Mouse (Mus musculus) WW6 (cell line): Measurements from ENCODE around the gene Gfra1.

ENCODE experiments used
- DNase-seq: peaks from one replicate; pipeline ENCODE4 v3.0.0-alpha.2; 2013; ENCODE audit warnings: low read depth, low spot score

Gfra1 gene

DNA sequence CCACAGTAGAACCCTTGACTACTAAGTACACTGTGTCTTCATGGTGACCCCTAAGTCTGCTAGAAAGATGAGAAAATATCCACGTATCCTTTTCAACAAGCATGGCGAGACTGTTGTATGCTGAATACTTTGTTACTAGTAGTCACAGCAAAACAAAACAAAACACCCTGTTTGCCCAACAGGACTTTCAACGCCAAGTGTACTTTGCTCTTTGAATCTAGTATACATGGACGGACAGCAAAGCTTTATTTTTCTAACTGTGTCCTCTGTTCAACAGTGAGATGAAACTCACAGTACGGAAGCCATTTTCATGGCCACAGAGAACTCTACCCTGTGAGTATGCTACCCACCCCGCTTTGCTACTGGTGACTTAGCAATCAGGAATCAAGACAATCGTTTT, 62.6 kb downstream of the Gfra1 start:
- no peak for DNase-seq

DNA sequence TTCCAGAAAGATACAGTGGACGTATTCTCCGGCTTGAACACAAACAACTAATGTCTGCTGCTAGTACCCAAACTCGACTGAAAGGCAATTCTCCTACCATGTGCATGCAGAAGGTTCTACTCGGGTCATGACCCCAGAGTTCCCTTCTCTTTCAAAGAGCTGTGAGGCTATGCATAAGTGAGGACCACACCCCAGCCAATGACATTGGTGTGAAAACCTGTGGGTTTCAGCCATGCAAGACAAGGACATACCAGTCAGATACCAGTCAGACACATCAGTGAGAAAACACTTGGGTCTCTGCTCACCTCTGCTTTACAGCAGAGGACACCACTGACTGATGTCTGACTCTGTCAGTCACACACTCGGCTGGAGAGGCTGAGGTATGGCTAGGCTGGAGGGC, 63.9 kb downstream of the Gfra1 start:
- DNase-seq = no peak

DNA sequence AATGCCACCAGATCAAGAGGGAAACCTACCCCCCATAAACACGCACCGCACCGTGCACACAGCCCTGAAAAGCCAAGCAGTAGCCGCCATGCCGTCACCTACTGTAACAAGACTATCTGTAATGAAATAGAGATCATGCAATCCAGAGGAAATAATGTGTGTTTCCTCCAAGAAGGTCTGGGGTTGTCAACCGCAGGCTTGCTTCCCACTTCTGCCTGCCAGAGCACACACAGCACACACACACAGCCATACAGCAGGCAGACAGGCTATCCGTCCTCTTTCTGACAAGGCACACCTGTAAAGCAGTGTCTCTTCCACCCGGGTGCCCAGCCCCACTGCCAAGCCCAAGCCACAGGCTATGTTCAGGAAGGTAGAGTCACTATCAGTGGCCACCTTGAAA, 66.2 kb downstream of the Gfra1 start:
- no peak for DNase-seq

DNA sequence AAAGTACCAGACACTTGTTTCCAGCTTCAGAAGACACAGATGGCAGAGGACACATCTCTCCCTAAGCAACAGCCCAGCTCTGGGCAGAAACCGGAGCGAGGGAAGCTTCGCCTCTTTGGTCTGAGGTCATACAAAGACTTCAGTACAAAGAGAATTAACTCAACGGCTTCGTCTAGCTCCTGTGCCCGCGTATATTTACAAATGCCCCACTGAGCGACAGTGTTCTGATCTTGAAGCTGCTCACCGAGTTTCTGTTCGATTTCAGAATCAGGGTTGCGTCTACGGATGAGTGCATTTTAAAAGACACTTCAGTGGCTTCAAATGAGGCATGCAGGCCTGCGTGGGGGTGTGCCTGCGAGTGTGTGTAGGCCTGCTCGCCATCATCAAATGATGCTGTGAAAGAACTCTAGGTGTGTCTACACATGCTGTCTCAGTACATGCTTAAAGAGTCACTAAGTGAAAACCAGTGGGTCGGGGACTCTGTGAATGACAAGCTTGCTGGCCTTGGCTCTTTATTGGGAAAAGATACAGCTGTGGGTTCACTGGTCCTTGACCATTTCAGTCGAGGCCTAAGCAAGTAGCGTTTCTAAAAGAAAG, 66.8 kb downstream of the Gfra1 start:
- no peak for DNase-seq

DNA sequence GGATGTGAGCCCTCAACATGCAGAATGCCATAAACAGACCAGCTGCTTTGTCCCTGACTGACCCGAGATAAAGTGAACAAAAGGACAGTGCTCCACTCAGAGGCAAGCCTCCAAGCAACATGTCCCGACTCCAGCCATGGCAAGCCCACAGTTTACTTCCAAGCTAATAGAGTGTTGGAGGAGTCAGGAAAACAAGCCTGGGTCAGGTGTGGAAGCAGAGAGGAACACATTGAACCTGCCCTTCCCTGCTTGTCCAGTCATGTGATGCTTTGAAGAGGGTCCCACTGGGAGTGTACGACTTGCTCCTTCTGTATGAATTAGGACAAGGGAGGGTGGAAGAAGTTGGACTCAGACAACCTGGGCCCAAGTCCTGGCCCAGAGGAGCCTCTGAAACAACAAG, 72.4 kb downstream of the Gfra1 start:
- no peak for DNase-seq

DNA sequence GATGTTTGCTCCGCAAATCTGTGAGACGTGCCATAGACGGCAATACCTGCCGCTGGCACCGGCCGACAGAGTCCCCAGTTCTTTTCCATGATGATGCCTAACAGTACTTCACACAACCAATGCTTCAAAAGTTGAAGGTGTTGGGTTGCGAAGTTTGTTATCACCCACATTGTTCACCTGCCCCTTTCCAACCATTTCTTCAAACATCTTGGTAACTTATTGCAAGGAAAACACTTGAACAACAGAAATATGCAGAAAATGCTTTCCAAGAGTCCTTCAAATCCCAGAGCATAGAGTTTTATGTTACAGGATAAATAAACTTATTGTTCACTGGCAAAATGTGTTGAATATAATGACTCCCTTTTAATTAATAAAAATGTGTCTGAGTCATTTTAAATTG, 73.2 kb downstream of the Gfra1 start:
- DNase-seq = no peak

DNA sequence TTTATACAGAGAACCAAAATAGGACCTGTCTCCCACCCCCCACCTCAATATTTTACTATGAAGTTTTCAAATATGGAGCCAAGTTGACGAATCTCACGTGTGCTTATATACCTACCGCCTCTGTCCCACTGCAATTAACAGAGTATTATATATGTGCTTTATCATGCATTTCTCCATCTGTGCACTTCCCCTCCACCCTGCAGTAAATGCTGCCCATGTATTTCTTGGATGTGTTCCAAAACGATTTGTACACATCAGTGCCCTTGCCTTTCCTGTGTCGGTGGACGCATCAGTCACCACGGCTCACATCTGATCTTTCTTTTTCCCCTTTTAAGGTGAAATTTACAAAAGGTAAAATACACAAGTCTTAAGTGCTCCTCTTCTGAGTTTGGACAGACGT, 77.7 kb downstream of the Gfra1 start:
- DNase-seq = no peak

DNA sequence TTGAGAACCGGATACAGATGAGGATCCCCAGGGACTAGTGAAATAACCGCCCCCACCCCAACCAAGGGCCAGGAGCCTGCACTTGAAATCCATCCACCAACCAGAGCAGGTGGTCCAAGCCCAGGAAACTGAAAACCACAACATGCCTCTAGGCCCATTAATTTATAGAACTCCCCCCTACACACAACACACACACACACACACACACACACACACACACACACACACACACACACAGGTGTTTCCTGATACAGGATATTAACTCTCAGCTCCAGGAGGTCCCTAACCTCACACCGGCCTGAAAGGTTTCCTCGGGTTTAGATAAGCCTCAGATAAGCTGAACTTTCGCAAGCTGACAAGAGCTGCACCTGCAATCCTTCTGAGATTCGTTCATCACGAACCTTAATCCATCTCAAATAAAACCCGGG, 79.0 kb downstream of the Gfra1 start:
- DNase-seq = no peak

DNA sequence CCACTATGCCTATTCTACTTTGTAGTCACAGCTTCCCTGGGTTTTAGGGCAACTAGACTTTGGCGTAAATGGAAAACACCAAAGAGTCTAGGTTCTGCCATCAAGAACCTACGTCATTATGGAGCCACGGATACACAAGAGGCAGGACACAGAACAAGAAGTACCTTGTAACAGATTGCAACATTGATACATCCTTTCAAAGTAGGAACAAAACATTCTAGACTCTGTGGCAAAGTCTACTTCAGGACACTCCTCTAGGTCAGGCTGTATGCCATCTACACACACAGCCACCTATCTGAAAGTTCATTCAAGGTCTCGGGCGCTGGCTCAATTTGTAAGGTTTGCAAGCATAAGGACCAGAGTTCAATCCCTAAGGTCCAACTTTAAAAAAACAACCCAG, 81.1 kb downstream of the Gfra1 start:
- DNase-seq = no peak

DNA sequence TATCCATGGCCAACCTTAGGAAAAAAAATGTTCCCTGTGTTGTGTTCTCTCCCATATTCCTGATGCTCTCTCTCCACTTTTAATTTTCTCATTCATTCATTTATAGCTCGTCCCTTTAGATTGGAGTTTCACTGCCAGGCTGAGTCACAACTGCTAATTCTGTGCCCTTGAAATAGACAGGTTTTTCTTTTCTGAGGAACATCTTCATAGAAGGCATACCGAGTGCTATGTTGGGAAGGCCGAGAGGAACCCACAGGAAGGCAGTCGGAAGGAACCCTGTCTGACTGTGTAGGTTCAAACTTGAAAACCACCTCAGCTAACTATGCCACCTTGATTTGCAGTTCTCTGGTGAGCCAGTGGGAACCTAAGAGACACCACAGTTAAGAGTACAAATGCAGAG, 81.6 kb downstream of the Gfra1 start:
- no peak for DNase-seq

DNA sequence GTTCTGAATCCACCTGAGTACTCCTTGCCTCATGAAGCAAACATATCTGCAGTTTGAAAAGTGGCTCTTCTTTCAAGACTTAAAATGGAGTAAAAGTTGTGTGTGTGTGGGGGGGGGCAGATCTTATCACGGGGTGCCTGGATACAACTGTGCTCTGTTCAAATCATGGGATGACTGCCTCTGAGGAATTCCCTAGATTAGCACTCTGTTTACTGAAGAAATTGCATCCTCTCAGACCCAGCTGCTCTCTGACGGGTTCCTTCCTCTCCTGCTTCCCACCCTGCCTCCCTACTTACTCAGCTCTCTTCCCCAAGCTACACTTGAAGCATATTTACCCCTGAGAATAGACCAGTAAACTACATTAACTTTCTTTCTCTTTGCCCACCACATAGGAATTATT, 87.2 kb downstream of the Gfra1 start:
- DNase-seq = no peak

DNA sequence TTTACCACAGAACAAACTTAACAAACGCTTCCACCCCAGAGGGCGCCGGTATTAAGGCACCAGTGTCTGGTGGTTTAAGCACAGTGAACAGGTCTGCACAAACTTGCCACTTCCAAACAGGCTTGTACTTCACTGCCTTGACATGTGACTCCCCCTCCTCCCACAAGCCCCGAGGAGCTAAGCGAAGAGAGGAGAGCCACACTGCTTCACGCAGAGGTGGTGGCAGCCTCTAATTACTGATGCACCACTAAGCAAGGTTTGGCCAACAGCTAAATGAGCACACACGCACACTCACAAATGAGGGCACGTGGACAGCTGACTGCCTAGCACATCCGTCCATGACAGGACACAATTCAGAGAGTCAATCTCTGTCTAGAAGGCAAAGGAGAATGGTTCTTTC, 91.0 kb downstream of the Gfra1 start:
- no peak for DNase-seq

DNA sequence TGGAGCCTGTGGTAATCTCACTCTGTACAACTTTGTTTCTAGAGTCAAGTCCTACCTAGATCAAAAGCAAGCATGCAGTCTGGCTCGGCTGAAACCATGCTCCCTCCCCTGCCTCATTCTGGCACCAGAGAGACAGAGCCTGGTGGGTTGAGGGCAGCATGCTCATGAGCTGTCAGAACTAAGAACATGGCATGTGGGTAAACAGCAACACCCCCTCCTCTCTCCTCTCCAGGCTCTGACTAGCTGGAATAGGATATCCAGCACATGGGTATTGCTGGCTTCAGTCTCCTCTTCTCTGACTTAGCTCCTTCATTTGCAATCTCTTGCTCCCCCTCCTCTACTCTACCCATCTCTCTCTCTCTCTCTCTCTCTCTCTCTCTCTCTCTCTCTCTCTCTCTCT, 94.7 kb downstream of the Gfra1 start:
- no peak for DNase-seq

DNA sequence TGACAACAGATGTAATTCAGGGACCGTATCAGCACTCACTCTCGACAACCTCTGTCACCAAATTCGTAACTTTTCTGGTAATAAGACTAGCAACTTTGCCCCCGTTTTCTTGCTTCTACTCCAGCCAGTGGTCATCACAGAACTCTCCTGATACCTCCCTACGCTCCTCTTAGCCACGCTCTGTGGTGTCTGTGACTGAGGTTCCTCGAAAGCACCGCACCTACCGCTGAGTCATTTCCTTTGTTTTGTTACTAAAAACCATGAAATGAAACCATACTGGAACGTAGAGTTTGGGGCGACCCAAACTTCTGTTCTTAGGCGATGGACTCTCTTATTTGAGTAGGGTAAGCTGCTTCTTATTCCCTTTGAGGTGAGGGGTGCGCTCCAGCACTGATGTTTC, 97.6 kb downstream of the Gfra1 start:
- DNase-seq = no peak

DNA sequence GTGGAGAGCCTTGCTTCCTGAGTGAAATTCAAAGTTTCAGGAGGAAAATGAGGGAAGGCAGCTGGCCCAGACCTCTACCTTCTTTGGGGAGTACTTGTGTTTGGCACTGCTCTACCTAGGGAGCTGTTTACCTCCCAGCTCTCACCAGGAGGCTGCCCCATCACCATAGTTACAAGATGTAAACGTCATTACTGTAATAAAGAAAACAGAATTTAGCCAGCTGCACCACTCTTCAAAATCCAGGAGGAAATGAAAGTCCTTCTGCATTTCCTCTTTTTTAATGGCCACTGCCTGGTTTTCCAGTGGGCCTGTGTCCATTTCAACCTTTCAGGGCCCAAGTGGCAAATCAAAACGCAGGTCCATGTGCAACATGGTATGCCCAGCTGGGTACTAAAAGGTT, 101.8 kb downstream of the Gfra1 start:
- DNase-seq = no peak

DNA sequence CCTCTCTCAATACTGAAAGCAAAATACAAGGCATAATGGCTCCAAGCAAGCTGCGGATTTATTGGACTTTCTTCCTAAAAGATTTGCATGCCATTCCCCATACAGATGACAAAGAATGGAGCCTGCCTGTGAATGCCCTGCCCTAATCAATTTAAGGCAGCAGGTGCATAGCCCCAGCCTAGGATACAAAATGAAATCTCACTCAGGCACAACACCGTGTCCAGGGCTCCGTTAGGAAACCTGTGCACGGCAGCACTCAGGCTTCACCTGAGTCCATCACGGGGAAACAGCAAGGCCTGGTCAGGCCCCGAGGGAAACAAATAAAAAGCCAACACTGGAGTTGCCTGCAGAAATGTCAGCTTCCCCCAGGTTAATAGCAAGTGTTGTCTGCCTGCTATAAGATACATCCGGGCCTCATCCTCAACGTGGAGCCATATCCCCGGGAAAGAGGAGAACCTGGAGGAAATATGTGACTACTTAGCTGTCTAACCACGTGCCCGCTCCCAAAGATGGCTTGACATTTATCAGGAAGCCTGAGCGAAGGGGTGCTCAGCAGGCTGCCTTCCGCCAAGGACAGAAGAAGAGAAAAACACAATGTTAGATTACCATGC, 102.3 kb downstream of the Gfra1 start:
- DNase-seq = no peak

DNA sequence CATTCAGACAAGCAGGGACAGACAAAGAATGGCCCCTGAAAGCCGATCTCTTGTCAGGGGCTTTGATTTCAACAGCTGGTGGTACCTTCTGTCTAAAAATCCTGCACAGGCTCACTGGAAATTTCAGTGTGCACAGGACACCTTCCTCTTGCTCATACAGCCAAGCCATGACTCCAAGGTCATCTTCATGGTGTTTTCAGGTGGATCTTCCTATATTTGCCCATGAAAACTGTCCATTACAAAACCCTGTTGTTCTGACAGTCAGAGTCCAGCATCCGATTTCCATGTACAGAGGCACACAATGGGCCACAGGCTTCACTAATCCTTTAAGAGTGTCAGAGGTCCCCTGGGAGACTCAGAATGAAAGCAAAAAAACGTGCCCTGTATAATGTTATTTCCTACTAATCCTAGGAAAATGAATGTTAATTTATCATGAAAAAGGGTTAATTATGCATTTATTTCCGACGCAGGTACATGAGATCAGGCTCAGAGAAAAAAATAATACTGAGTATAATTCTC, 105.8 kb downstream of the Gfra1 start:
- no peak for DNase-seq

DNA sequence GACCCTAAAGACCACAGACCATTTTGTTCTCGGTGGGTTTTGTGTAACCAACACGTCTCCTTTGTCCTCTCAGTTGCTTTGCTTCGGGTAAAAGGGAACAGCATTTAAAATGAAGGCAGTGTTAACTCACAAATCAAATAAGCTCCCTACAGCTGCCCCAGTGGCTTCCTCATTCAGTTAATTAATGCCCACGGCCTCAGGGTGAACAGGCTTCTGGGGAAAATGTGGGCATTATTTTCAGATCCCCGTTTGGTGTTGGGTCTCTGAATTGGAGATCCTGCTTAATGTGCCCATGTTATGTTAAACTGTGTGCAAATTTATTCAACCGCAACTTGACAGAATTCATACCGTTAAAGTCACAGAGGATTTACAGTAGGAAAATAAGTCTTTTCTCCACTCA, 110.6 kb downstream of the Gfra1 start:
- DNase-seq = no peak

DNA sequence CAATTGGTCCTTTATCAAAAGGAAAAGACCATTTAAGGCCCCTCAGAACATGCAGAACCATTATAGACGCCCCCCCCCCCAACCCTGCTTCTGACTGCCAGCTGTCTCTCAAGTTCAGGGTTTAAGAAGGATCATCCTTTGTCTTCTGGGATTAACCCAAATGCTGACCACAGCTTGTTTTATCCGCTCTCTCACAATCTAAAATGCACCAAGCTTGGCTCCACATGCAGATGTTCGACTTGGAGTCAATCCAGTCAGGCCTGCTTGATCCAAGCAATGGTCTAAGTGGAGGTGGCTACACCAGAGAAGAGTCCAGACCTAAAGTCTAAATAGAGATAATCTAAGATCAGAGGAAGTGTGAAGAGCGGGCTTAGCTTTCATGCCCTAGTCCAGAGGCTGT, 114.4 kb downstream of the Gfra1 start:
- DNase-seq = no peak

DNA sequence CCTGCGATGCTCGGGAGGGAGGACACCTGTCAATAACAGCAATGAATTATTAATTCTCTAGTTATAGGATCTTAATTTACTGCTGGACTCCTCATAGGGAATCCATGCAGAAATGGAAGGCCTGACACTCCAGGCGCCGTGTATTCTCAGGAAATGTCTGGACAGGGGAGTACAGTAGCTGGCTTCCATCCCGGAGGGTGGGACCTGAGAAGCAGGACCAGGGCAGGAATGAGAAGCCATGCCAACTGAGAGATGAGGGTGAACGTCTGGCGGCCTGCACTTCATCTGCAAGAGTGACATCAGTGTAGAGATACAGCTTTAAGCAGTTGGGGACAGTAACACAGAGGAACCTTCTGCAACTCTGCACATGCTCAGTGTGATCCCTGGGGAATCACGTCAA, 115.5 kb downstream of the Gfra1 start:
- no peak for DNase-seq

DNA sequence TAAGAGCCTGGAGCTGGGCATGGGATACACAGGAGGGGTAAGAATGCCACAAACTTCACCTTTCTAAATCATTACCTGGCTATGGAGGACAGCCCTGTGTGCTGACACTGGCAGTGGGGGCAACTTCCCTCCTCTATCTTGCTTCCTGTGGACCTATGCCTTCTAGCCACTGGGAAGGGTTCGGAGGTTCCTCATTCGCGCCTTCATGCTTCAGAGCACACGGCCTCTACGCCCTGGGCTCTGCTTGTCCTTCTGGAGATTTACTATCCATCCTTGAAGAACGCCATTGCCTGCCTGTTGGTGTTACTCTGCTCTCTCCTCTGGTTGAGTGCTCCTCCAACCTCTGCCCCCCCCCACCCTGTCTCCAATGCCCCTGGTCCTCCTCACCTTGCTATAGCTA, 118.9 kb downstream of the Gfra1 start:
- DNase-seq = no peak

DNA sequence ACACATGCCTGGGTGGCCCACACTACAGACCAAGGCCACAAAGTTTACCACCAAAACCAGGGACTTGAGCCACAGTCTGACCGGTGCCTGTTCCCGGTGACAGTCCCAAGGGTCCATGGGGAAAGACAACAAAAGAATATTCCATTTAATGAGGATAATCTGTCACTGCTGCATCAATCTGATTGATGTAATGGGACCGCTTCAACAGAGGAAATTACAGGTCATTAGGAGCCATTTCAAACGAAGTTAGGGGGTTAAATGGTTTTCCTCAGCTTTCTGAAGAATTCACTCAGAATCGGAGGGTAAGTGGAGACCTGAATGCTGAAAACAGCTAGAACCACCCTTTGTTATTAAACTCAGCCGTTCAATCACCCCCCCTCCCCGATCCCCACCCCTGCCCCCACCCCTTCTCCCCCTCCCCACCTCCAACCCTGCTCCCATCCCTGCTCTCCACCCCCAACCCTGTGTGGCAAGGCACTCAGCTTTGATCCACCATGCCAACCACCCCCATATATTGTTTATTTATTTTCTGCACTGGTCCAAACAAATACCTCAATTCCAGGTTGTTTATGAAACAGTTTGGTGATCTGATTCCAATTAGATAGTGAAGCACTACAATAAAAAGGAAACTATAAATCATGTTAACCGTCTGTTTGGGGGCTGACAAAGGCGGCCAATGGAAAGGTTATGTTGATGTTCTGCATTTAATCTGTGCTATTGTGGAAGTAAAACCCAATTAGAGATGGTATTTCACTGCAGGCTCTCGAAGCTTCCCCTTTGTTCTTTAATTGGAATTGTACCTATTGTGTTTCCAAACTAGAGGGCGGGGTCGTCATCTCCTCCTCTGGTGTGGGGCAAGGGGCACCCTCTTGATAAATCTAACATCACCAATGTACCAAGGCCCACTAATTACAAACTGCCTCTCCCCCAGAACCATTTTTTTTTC, 119.9 kb downstream of the Gfra1 start:
- no peak for DNase-seq

DNA sequence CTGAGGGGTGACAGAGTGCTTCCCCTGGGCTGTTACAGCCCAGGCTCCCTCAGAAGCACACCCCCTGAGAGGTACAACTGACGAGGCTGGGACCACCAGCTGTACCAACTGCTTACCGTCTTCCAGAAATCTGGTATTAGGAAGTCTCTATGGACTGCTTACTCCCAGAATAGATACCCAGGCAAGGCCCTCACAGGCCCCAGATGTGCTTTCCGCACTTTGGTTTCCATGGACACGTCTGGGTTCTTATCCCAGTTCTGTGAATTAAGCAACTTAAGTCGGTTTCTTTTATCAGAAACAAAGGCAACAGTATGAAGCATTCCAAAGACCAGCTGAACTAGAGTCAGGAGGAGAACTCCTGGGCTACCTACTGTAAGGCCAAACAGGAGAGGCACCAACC, 126.4 kb downstream of the Gfra1 start:
- DNase-seq = no peak
